Mouse (Mus musculus) testis, adult 2 months (tissue): ENCODE results near the gene Itpk1.

Source experiments
- CTCF ChIP-seq: fragments of 200-500 bp; IDR thresholded peaks from 2 replicates; pipeline ENCODE4 v1.5.1; 2012; ENCODE audit warnings: low read depth, mild to moderate bottlenecking, inconsistent platforms, low read length, moderate library complexity; ENCODE audit not compliant: control insufficient read depth, insufficient read depth, insufficient replicate concordance
- POLR2A ChIP-seq: fragments of 200-500 bp; IDR thresholded peaks from 2 replicates; pipeline ENCODE4 v1.6.1; 2012; ENCODE audit warnings: low read depth, mild to moderate bottlenecking, inconsistent platforms, low read length, moderate library complexity; ENCODE audit not compliant: control insufficient read depth

GRCm38 (mm10) chr12:102581579-102582196, 123.0 kb downstream of the Itpk1 start:
- no peak for TF ChIP-seq CTCF
- TF ChIP-seq POLR2A: no peak
